Mouse (Mus musculus) embryonic facial prominence, embryonic 11.5 days (tissue): ENCODE measurements around the gene Crtc1. TPM values are rescaled to one million over a fixed set of nuclear protein-coding genes. Genes with fewer than 3 reads are reported as not detected.

Source experiments
- polyA plus RNA-seq: library from polyadenylated mRNA; unstranded; fragments of >200 nt; fragmentation: Nextera tagmentation; extraction: Ambion mirVana; gene quantifications from 2 replicates; pipeline ENCODE4 v1.2.1, GENCODE M21; 2014

The Crtc1 gene
- polyA plus RNA-seq, 1 experiment from 2014 or later = 10.2 TPM

Other genes with a start within 250 kb of the Crtc1 start
- gene Slc25a42, start 227.3 kb downstream of the Crtc1 start, polyA plus RNA-seq = 1.3 and 1.4 TPM in 2 replicates
- 31.4 and 34.0 TPM in 2 replicates for gene Sugp2, start 205.4 kb downstream of the Crtc1 start, polyA plus RNA-seq
- gene Armc6, start 205.1 kb downstream of the Crtc1 start, polyA plus RNA-seq = 21.9 and 28.4 TPM in 2 replicates
- 48.9 and 52.9 TPM in 2 replicates for gene Homer3, start 156.8 kb downstream of the Crtc1 start, polyA plus RNA-seq
- 51.4 and 52.5 TPM in 2 replicates for gene Ddx49, start 137.1 kb downstream of the Crtc1 start, polyA plus RNA-seq
- 220 and 271 TPM in 2 replicates for gene Cope, start 137.1 kb downstream of the Crtc1 start, polyA plus RNA-seq
- gene Cers1, start 123.8 kb downstream of the Crtc1 start, polyA plus RNA-seq = 3.9 and 4.0 TPM in 2 replicates
- 0.22 and 3.1 TPM in 2 replicates for gene Gdf1, start 109.8 kb downstream of the Crtc1 start, polyA plus RNA-seq
- gene Upf1, start 86.3 kb downstream of the Crtc1 start, polyA plus RNA-seq = 20.4 and 21.0 TPM in 2 replicates
- gene Comp, start 66.0 kb downstream of the Crtc1 start, polyA plus RNA-seq = 0.17 TPM in 1 of 2 replicates, not detected in the other
- gene Klhl26, start 37.4 kb upstream of the Crtc1 start, polyA plus RNA-seq = 15.4 and 17.9 TPM in 2 replicates
- gene Tmem59l, start 47.8 kb upstream of the Crtc1 start, polyA plus RNA-seq = 25.4 and 25.7 TPM in 2 replicates
- gene Crlf1, start 53.6 kb upstream of the Crtc1 start, polyA plus RNA-seq = 63.8 and 64.7 TPM in 2 replicates
- 126 and 140 TPM in 2 replicates for gene Rex1bd, start 67.2 kb upstream of the Crtc1 start, polyA plus RNA-seq
- 783 and 884 TPM in 2 replicates for gene Uba52, start 71.2 kb upstream of the Crtc1 start, polyA plus RNA-seq
- gene Fkbp8, start 88.1 kb upstream of the Crtc1 start, polyA plus RNA-seq = 175 and 196 TPM in 2 replicates
- 47.4 and 49.9 TPM in 2 replicates for gene Kxd1, start 88.4 kb upstream of the Crtc1 start, polyA plus RNA-seq
- gene Ell, start 99.9 kb upstream of the Crtc1 start, polyA plus RNA-seq = 15.3 and 16.1 TPM in 2 replicates
- 79.0 and 87.9 TPM in 2 replicates for gene Isyna1, start 154.8 kb upstream of the Crtc1 start, polyA plus RNA-seq
- gene Ssbp4, start 169.3 kb upstream of the Crtc1 start, polyA plus RNA-seq = 108 and 123 TPM in 2 replicates
- gene Lrrc25, start 176.6 kb upstream of the Crtc1 start, polyA plus RNA-seq = 0.32 and 0.98 TPM in 2 replicates
- gene Gdf15, start 192.9 kb upstream of the Crtc1 start, polyA plus RNA-seq = 0.20 TPM in 1 of 2 replicates, not detected in the other
- 59.8 and 71.3 TPM in 2 replicates for gene Pgpep1, start 220.8 kb upstream of the Crtc1 start, polyA plus RNA-seq
- gene Lsm4, start 233.7 kb upstream of the Crtc1 start, polyA plus RNA-seq = 323 and 334 TPM in 2 replicates